10 mouse cellular contexts compared by ENCODE assay signal in the genomic region with DNA sequence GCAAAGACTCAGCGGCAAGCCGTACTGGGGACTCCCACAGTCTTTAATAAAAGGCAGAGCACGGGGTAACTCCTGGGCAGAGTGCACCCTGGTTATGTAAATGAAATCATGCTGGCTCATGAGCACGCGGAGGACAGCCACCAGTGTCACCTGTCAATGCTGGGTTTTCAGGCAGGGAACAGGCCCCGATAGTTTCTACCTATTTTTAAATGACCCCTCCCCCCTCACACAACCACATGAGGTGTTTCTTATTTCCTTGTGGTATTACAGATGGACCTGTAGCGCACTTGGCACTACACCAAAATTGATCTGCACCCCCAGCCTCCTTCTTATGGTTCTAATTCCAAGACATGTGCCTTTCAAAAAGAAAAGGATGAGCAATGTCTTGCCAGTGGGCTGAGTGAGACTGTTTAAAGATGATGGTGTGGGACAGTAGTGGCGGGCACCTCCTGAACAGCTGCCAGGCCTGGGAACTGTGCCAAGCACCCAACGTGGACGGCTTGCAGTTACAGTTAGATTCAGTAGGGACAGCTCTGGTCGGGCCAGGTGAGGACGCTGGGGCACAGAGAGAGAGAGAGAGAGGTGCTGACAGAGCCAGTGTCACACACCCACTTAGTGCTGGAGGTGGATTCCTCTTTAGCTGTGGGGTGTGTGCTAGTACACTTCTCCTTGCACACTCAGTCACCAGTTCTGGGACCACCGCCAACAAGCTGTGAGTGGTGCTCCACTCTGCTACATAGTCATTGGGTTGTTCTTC. TPM values are rescaled to one million over a fixed set of nuclear protein-coding genes. Genes with fewer than 3 reads are reported as not detected.
A peak's percentile ranks its signal among the peaks of the same experiment; 100 is the strongest.
DNase-seq lines count a peak whose midpoint lies in the region; ATAC-seq and TF ChIP-seq lines count a peak whose summit lies in the region.
"Had no signal": no experiment of that assay in that cellular context is flagged by ENCODE, and none has a peak within 500 bp of the region (broad histone marks: within the 10 kb centered on the region; RNA-seq: fewer than 3 reads in every experiment).

No protein-coding gene starts in this region.

- H3K36me3 ChIP-seq in hindbrain, postnatal 0 days (ENCODE audit: insufficient read depth, low read length), result no peaks in the 10 kb centered on the region
- no peaks in the 10 kb centered on the region for H3K36me3 ChIP-seq in hindbrain, embryonic 13.5 days
- H3K36me3 ChIP-seq: stomach, embryonic 15.5 days had no signal

- H3K27me3 ChIP-seq in hindbrain, postnatal 0 days (ENCODE audit: insufficient read depth, low read length), result no peaks in the 10 kb centered on the region
- peaks cover 9% of the 10 kb centered on the region; the same call in 1 of the 2 replicates for H3K27me3 ChIP-seq in hindbrain, embryonic 13.5 days
- H3K27me3 ChIP-seq: stomach, embryonic 15.5 days had no signal

- no peak overlapping the region for H3K4me3 ChIP-seq in hindbrain, postnatal 0 days (ENCODE audit: low read length)
- no peak overlapping the region for H3K4me3 ChIP-seq in hindbrain, embryonic 13.5 days
- H3K4me3 ChIP-seq: stomach, embryonic 15.5 days had no signal

- peaks cover 7% of the 10 kb centered on the region; the same call in 1 of the 2 replicates for H3K4me1 ChIP-seq in hindbrain, postnatal 0 days (ENCODE audit: insufficient read depth, low read length)
- H3K4me1 ChIP-seq in hindbrain, embryonic 13.5 days (replicated peaks), result peaks cover 27% of the 10 kb centered on the region
- H3K4me1 ChIP-seq: stomach, embryonic 15.5 days had no signal

- H3K27ac ChIP-seq in hindbrain, postnatal 0 days, result no peak overlapping the region
- H3K27ac ChIP-seq in hindbrain, embryonic 13.5 days, result no peak overlapping the region
- H3K27ac ChIP-seq: liver, embryonic 14.5 days; stomach, embryonic 15.5 days had no signal

- WGBS in hindbrain, postnatal 0 days, result 48% methylated on average over 13 of the region's 13 CpGs
- WGBS in hindbrain, embryonic 13.5 days, result 61% methylated on average over 13 of the region's 13 CpGs

- H3K4me2 ChIP-seq in hindbrain, postnatal 0 days (ENCODE audit: low read depth, low read length), result no peak overlapping the region
- no peak overlapping the region for H3K4me2 ChIP-seq in hindbrain, embryonic 13.5 days
- H3K4me2 ChIP-seq: stomach, embryonic 15.5 days had no signal

- H3K9me3 ChIP-seq in hindbrain, postnatal 0 days (ENCODE audit: low read length), result no peaks in the 10 kb centered on the region
- no peaks in the 10 kb centered on the region for H3K9me3 ChIP-seq in hindbrain, embryonic 13.5 days
- H3K9me3 ChIP-seq: stomach, embryonic 15.5 days had no signal

- no peak overlapping the region for H3K9ac ChIP-seq in hindbrain, postnatal 0 days (replicated peaks; ENCODE audit: low read length)
- H3K9ac ChIP-seq in hindbrain, embryonic 13.5 days, result no peak overlapping the region
- H3K9ac ChIP-seq: liver, embryonic 14.5 days; stomach, embryonic 15.5 days had no signal

- peak; percentile 35; the same call in 1 of the 2 replicates for ATAC-seq in hindbrain, postnatal 0 days
- no peak for ATAC-seq in hindbrain, embryonic 13.5 days (ENCODE audit: low FRiP score)
- no peak for ATAC-seq in CD4-positive, CD25-positive, alpha-beta regulatory T cell, adult 4 months

- TF ChIP-seq CTCF in hindbrain, postnatal 0 days (IDR thresholded peaks at IDR 0.05; ENCODE audit: low read depth), result no peak

- peak; percentile 25 for DNase-seq in hindbrain, postnatal 0 days (ENCODE audit: low spot score)
- peak; percentile 55 for DNase-seq in cerebellum, adult 11 months
- peak; percentile 31 for DNase-seq in gastrocnemius, postnatal 10 days
- DNase-seq in layer of hippocampus, adult 9-11 months, result peak; percentile 55
- peak; percentile 68 to 74 for DNase-seq in right cerebral cortex, adult 2 months (ENCODE audit: low spot score in 2 of 2)
- no peak for DNase-seq in urinary bladder, postnatal 25 days (ENCODE audit: low spot score)

RNA-seq across cellular contexts. Expression of gene Wipf3, which starts 31.7 kb away (rescaled TPM):
- 1.4 and 4.2 TPM in 2 replicates for total RNA-seq in hindbrain, postnatal 0 days (2014; rRNA removed)
- polyA plus RNA-seq in hindbrain, postnatal 0 days (2015; fragmentation: Nextera tagmentation; extraction: Ambion mirVana), result 1.0 TPM in 2 replicates
- 3.2 and 3.5 TPM in 2 replicates for polyA plus RNA-seq in hindbrain, embryonic 13.5 days (2015; fragmentation: Nextera tagmentation; extraction: Ambion mirVana)
- total RNA-seq in gastrocnemius, postnatal 10 days (2021), result 10 to 100 TPM in 1 of 2 experiments, 1 to 10 TPM in 1; 9.7 to 10.4 TPM
- polyA plus RNA-seq in CD4-positive, CD25-positive, alpha-beta regulatory T cell, adult 4 months (2017; shearing (Covaris generic)), result not detected
